Mouse (Mus musculus): ENCODE measurements around the gene Dlx4.

Dlx4 gene

GRCm38 (mm10) chr11:95142980-95143575 lies 3.0 kb downstream of the Dlx4 start:
- peak; percentile 15 for DNase-seq (ENCODE audit: low read depth)

- no peak for DNase-seq (ENCODE audit: low read depth)
Observed at GRCm38 (mm10) chr11:95142258-95142657, 3.8 kb downstream of the Dlx4 start.

GRCm38 (mm10) chr11:95139871-95140270 lies 6.2 kb downstream of the Dlx4 start:
- no peak for DNase-seq (ENCODE audit: low read depth)

GRCm38 (mm10) chr11:95137281-95137680 lies 8.8 kb downstream of the Dlx4 start:
- DNase-seq (ENCODE audit: low read depth): no peak

GRCm38 (mm10) chr11:95133321-95133720 lies 12.7 kb downstream of the Dlx4 start:
- DNase-seq (ENCODE audit: low read depth): no peak

GRCm38 (mm10) chr11:95130668-95131252 lies 15.3 kb downstream of the Dlx4 start:
- no peak for DNase-seq (ENCODE audit: low read depth)

- no peak for DNase-seq (ENCODE audit: low read depth)
Observed at GRCm38 (mm10) chr11:95128359-95128758, 17.7 kb downstream of the Dlx4 start.

- DNase-seq (ENCODE audit: low read depth): no peak
Observed at GRCm38 (mm10) chr11:95126272-95127245, 19.5 kb downstream of the Dlx4 start.

- DNase-seq (ENCODE audit: low read depth): no peak
Observed at GRCm38 (mm10) chr11:95125366-95125948, 20.6 kb downstream of the Dlx4 start.

- no peak for DNase-seq (ENCODE audit: low read depth)
Observed at GRCm38 (mm10) chr11:95122100-95122489, 24.0 kb downstream of the Dlx4 start.

- DNase-seq (ENCODE audit: low read depth): no peak
Observed at GRCm38 (mm10) chr11:95121161-95122099, 24.6 kb downstream of the Dlx4 start.

- no peak for DNase-seq (ENCODE audit: low read depth)
Observed at GRCm38 (mm10) chr11:95120633-95121020, 25.4 kb downstream of the Dlx4 start.

GRCm38 (mm10) chr11:95119990-95120632 lies 26.0 kb downstream of the Dlx4 start, which contains the start of gene Dlx3:
Gene Dlx3 (plus strand): TSS chr11:95120119.
- no peak for DNase-seq (ENCODE audit: low read depth)

- DNase-seq (ENCODE audit: low read depth): peak; percentile 21
Observed at GRCm38 (mm10) chr11:95118505-95118904, 27.6 kb downstream of the Dlx4 start.

- peak; percentile 50 for DNase-seq (ENCODE audit: low read depth)
Observed at GRCm38 (mm10) chr11:95117030-95117429, 29.0 kb downstream of the Dlx4 start.

GRCm38 (mm10) chr11:95110081-95110480 lies 36.0 kb downstream of the Dlx4 start:
- DNase-seq (ENCODE audit: low read depth): no peak

GRCm38 (mm10) chr11:95109000-95109399 lies 37.1 kb downstream of the Dlx4 start:
- no peak for DNase-seq (ENCODE audit: low read depth)

GRCm38 (mm10) chr11:95106440-95107236 lies 39.4 kb downstream of the Dlx4 start:
- peak; percentile 34 for DNase-seq (ENCODE audit: low read depth)

GRCm38 (mm10) chr11:95105274-95105874 lies 40.7 kb downstream of the Dlx4 start:
- no peak for DNase-seq (ENCODE audit: low read depth)

- DNase-seq (ENCODE audit: low read depth): no peak
Observed at GRCm38 (mm10) chr11:95104266-95104665, 41.8 kb downstream of the Dlx4 start.

All from c-Kit-positive CD71-positive TER-119-negative erythroid progenitor cells, embryonic 14.5 days (primary cell).